Mouse (Mus musculus) lung, embryonic 15.5 days (tissue): ENCODE measurements around the gene Ttf2. TPM values are rescaled to one million over a fixed set of nuclear protein-coding genes. Genes with fewer than 3 reads are reported as not detected.
A peak's percentile ranks its signal among the peaks of the same experiment; 100 is the strongest.

Experiments used
- ATAC-seq: fragments of 200-750 bp; cut with Nextera tagmentation; 2 replicates; pipeline ENCODE4 v1.8.0; 2017; ENCODE audit warnings: moderate number of reproducible peaks, borderline replicate concordance; ENCODE audit not compliant: low FRiP score, low TSS enrichment; ENCODE audit errors: extremely low read depth
- H3K27ac ChIP-seq: fragments of 300-500 bp; sonication (generic); 2 replicates; pipeline ENCODE4 v1.5.1; 2015; ENCODE audit warnings: moderate library complexity, mild to moderate bottlenecking, inconsistent platforms
- H3K27me3 ChIP-seq: fragments of 300-500 bp; sonication (generic); 2 replicates; pipeline ENCODE4 v1.6.1; 2015; ENCODE audit warnings: inconsistent platforms
- H3K36me3 ChIP-seq: fragments of 300-500 bp; sonication (generic); 2 replicates; pipeline ENCODE4 v1.6.1; 2015; ENCODE audit warnings: inconsistent platforms
- H3K4me1 ChIP-seq: fragments of 300-500 bp; sonication (generic); 2 replicates; pipeline ENCODE4 v1.6.1; 2015; ENCODE audit warnings: inconsistent platforms
- H3K4me2 ChIP-seq: fragments of 300-500 bp; sonication (generic); 2 replicates; pipeline ENCODE4 v1.6.1; 2015; ENCODE audit warnings: inconsistent platforms, mild to moderate bottlenecking, moderate library complexity
- H3K4me3 ChIP-seq: fragments of 300-500 bp; sonication (generic); 2 replicates; pipeline ENCODE4 v1.5.1; 2015; ENCODE audit warnings: mild to moderate bottlenecking, inconsistent platforms
- H3K9ac ChIP-seq: fragments of 300-500 bp; sonication (generic); 2 replicates; pipeline ENCODE4 v1.6.1; 2015; ENCODE audit warnings: inconsistent platforms
- H3K9me3 ChIP-seq: fragments of 300-500 bp; sonication (generic); 2 replicates; pipeline ENCODE4 v1.6.1; 2016; ENCODE audit warnings: inconsistent platforms
- WGBS: fragments of 180-500 bp; shearing (Covaris S2); methylation state at CpG from one replicate; pipeline ENCODE4 v1.1.7; 2015; 5-methylcytosine and 5-hydroxymethylcytosine counted together
- polyA plus RNA-seq: library from polyadenylated mRNA; unstranded; fragments of >200 nt; fragmentation: Nextera tagmentation; extraction: Ambion mirVana; gene quantifications from 2 replicates; pipeline ENCODE4 v1.2.1, GENCODE M21; 2015

Ttf2 gene
- polyA plus RNA-seq, 1 experiment from 2014 or later = 20.8 TPM

DNA sequence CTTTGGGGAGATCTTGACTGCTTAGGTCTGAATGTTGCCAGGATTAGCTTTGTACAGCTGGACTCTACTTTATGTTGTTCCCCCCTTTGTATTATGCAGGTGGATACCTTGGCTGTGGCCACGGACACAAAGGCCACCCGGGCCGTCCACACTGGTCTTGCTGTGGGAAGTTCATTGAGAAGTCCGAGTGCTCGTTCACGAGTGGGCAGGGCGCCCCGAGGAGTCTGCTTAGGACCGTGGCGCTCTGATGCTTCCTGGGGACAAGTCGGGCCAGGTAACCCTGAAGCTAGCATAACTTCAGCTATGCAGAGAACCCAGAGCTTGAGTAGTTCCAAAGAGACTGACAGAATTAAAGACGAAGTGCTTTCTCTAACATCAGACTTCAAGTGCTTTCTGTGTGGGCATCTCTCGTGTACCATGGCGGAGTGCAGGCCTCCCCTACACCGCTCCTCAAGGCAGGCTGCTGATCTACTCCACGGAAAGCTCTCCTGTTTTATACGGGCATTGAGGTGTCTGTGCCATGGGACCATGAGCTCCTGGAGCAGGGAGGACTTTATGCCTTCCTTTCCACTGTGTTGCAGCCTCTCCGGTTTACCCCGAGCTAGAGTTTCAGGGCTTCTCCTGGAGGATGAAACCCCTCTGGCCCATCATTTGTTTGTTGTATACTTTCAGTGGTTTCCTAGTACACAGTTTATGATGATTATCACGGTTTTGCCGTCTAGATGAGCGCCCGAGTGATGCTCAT, 38.0 kb downstream of the Ttf2 start:
- ATAC-seq = no peak
- WGBS = 88% methylated on average over 23 of the region's 23 CpGs

DNA sequence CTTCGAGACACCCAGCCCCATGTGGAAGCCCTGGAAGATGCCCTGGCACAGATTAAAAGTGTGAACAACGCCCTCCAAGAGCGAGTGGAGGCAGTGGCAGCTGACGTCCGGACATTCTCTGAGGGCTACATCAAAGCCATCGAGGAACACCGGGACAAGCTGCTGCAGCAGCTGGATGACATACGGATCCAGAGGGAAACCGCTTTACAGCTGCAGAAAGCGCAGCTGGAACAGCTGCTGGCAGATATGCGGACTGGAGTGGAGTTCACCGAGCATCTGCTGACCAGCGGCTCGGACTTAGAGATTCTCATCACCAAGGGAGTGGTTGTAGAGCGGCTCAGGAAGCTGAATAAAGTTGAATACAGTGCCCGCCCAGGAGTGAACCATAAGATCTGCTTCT, 44.3 kb downstream of the Ttf2 start:
- H3K27me3 ChIP-seq = no peaks in the 10 kb centered on the region
- H3K4me1 ChIP-seq = peaks cover 21% of the 10 kb centered on the region
- no peak for ATAC-seq
- H3K4me2 ChIP-seq = peak overlapping the region; percentile 5; the same call in 1 of the 2 replicates
- no peak overlapping the region for H3K27ac ChIP-seq
- H3K9me3 ChIP-seq = no peaks in the 10 kb centered on the region
- H3K9ac ChIP-seq = no peak overlapping the region
- no peak overlapping the region for H3K4me3 ChIP-seq
- peaks cover 10% of the 10 kb centered on the region; the same call in 1 of the 2 replicates for H3K36me3 ChIP-seq
- WGBS = 52% methylated on average over 16 of the region's 16 CpGs

More for the DNA sequence above, 38.0 kb downstream of the Ttf2 start:
- Histone ChIP-seq H3K9me3 (no peaks in the 10 kb centered on the region), H3K4me3 (no peak overlapping the region), H3K27me3 (no peaks in the 10 kb centered on the region), H3K4me1 (no peaks in the 10 kb centered on the region), H3K27ac (no peak overlapping the region), H3K4me2 (no peak overlapping the region), H3K36me3 (peaks cover 14% of the 10 kb centered on the region; the same call in 1 of the 2 replicates), H3K9ac (no peak overlapping the region)

DNA sequence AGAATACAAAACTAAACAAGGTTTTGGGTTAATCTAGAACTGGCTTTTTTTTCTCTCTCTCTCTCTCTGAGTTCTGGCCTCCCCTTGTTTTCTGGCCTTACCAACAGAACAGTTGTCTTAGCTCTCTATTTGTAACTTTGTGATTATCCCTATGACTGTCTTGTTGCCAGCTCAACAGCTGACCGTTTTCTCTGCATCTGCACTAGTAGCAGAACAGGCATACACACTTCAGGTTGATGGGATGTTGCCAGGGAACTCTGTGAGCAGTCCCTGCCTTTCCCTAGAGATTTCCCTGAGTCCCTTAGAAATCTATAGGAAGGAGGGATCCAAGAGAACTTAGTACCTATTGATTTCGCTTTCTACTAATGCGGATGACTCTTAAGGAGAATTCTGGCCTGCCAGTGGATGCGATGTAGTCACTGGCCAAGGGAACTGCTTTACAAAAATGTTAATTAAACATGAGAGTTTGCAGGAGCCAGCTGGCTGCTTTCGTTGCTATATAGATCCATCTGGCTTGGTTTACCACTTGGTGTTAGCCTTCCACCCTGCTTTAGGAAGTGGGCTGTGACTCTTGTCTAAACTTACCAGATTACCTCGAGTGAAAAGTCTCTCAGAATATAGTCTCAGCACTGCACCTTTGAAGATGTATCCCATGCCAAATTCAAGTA, 45.3 kb downstream of the Ttf2 start:
- Histone ChIP-seq H3K27ac (no peak overlapping the region), H3K27me3 (no peaks in the 10 kb centered on the region), H3K9me3 (no peaks in the 10 kb centered on the region), H3K9ac (no peak overlapping the region), H3K4me1 (peaks cover 21% of the 10 kb centered on the region), H3K4me2 (no peak overlapping the region), H3K4me3 (no peak overlapping the region), H3K36me3 (peaks cover 6% of the 10 kb centered on the region; the same call in 1 of the 2 replicates)
- no peak for ATAC-seq
- 64% methylated on average over 6 of the region's 6 CpGs for WGBS

DNA sequence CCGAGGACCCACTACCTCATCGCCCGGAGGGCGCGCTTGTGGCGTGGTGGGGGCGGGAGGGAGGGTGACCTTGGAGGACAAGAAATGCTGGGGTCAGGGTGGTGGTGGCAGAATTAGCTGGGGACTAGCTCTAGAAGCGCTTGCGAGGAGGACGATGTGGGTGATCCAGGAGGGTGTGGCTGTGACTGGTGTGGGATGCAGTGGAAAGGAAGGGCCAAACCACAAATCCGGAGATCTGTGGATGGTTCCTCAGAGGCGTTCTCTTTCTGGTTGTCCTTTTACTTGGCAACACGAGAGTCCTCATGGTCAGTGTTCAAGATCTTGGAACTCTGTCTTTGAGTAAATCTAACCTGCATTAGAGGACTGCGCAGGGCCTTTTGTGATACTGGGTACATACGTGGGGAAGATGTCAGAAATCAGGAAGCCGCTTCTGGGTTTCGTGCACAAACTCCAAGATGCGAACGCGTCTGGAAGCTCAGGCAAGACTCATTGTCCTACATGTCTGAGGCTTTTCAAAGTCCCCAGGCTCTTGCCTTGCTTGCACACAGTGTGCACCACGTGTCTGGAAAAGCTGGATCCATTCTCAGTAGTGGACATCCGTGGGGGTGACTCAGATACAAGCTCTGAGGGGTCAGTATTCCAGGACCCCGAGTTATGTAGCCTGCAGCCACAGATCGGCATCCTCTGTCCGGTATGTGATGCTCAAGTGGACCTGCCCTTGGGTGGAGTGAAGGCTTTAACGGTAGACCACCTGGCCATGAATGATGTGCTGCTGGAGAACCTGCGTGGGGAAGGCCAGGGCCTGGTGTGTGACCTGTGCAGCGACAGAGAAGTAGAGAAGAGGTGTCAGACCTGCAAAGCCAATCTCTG, 46.7 kb downstream of the Ttf2 start:
- H3K27me3 ChIP-seq = no peaks in the 10 kb centered on the region
- H3K36me3 ChIP-seq = no peaks in the 10 kb centered on the region; the same call in 1 of the 2 replicates
- peak overlapping the region; percentile 61 for H3K9ac ChIP-seq
- H3K9me3 ChIP-seq = no peaks in the 10 kb centered on the region
- peak overlapping the region; percentile 60 for H3K4me3 ChIP-seq
- H3K4me2 ChIP-seq = peak overlapping the region; percentile 77
- peak; percentile 47; the same call in 1 of the 2 replicates for ATAC-seq
- 28% methylated on average over 28 of the region's 28 CpGs for WGBS
- peaks cover 21% of the 10 kb centered on the region for H3K4me1 ChIP-seq
- H3K27ac ChIP-seq = peak overlapping the region; percentile 71

DNA sequence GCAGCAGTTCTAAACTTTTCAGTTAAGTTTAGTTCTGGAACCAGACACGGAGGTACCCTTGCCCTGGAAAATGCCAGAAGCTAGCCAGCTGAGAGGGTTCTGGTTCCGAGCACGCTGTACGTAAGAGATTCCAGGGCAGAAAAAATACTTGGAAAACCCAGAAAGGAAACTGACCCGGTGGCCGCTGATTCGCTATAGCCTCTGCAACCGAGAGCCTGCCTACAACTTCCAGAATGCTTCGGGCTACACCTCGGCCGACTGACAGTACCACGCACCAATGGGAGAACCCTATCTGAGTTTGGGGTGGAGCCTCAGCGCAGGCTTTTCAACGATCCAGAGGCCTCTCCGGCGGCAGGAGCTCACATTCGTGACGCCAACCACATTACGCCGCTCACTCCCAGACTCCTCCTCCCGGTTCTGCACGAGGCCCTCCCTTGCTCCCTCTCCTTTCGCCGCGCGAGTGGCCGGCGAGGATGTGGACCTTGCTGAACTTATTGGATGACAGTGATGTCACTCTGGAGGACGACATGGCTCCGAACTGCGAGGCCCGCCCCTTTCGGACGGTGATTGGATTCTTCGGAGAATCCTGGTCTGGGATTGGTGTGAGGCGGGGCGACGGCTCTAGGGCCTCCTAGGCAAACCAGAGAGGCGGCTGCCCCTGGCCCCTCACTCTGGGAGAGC, 47.5 kb downstream of the Ttf2 start, which contains the start of gene Trim45:
Trim45 (plus strand) TSS at position 378 of the 681 bp plus-strand sequence.
- Histone ChIP-seq H3K9me3 (no peaks in the 10 kb centered on the region), H3K4me1 (peaks cover 22% of the 10 kb centered on the region), H3K9ac (peak within 1 kb of the TSS; percentile 64), H3K27ac (peak within 1 kb of the TSS; percentile 71), H3K4me3 (peak within 1 kb of the TSS; percentile 60), H3K27me3 (no peaks in the 10 kb centered on the region), H3K36me3 (no peaks in the 10 kb centered on the region), H3K4me2 (peak within 1 kb of the TSS; percentile 77)
- peak; percentile 98 for ATAC-seq
- under 1% methylated on average over 39 of the region's 39 CpGs for WGBS

DNA sequence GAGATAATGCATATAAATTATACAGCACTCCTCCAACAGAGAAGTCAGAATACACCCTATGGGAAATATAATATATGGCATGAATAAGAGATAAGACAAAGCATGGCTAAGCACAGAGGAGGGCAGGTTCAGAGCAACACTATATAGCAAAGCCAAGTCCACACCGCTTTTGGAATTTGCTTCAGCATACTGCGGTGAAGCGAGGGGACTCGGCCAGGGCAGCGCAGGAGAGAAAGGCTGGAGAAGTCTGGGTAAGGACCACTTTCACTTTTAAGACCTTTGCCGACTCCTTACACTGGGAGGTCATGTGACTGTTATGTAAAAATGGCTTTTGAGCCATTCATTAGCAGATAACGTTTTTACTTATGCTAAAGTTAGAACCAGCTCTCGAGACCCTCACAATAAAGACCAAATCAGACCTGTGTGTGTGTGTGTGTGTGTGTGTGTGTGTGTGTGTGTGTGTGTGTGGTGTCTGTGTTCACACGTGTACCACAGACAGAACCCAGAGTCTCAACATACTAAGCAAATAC, 48.8 kb downstream of the Ttf2 start:
- no peaks in the 10 kb centered on the region for H3K36me3 ChIP-seq
- 78% methylated on average over 9 of the region's 9 CpGs for WGBS
- no peak overlapping the region for H3K9ac ChIP-seq
- H3K4me1 ChIP-seq = peaks cover 24% of the 10 kb centered on the region
- ATAC-seq = no peak
- H3K27me3 ChIP-seq = no peaks in the 10 kb centered on the region
- H3K4me3 ChIP-seq = no peak overlapping the region
- H3K9me3 ChIP-seq = no peaks in the 10 kb centered on the region
- no peak overlapping the region for H3K4me2 ChIP-seq
- H3K27ac ChIP-seq = no peak overlapping the region

DNA sequence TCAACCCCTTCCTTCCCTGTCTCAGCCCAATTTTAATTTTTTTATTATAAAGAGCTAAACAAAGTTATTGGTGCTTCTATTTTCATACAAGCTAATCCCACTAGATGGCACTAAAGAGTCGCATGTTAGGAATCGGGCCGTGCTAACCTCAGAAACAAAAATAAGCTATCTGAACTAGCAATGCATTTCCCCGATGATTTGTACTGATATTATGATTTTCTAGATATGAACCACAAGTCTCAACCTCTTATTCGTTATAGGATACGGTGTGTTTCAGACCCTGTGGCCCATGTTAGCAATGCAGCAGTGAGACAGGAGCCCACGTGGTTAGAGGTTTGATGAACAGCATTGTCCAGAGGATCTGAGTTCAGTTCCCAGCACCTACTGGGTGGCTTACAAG, 52.6 kb downstream of the Ttf2 start:
- ATAC-seq = no peak
- 17% methylated on average over 7 of the region's 7 CpGs for WGBS

DNA sequence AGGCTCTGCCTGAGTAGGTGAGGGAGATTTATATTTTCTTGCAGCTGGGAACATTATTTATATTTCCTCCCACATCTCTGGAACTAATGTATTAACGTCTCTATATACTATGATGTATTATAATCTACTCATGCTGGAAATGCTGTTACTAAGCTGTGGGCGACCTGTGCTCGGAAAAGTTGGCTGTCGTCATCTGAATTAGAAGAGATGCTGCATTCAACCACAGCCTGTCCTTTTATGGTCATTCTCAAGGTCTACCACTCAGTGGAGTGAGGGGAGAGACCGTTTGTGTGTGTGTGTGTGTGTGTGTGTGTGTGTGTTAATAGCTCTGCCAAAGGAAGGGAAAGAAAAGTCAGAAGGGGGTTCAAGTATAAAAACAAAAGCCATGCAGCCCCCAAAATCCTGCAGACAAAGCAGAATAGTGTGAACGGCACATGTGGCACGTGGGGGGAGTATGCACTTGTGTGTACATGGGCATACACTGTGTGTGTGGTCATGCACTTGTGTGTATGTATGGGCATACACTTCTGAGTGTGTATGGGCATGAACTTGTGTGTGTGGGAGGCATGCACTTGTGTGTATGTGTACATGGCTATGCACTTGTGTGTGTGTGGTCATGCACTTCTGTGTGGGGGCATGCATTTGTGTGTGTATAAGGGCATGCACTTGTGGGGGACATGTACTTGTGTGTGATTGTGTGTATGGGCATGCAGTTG, 57.8 kb downstream of the Ttf2 start:
- Histone ChIP-seq H3K9ac (no peak overlapping the region), H3K36me3 (no peaks in the 10 kb centered on the region), H3K4me3 (no peak overlapping the region), H3K9me3 (no peaks in the 10 kb centered on the region), H3K27me3 (no peaks in the 10 kb centered on the region), H3K27ac (no peak overlapping the region), H3K4me2 (no peak overlapping the region), H3K4me1 (no peaks in the 10 kb centered on the region)
- WGBS = 46% methylated on average over 7 of the region's 7 CpGs
- no peak for ATAC-seq

More for the DNA sequence above, 52.6 kb downstream of the Ttf2 start:
- H3K9ac ChIP-seq = no peak overlapping the region
- H3K4me1 ChIP-seq = peaks cover 6% of the 10 kb centered on the region; the same call in 1 of the 2 replicates
- no peak overlapping the region for H3K4me3 ChIP-seq
- H3K27me3 ChIP-seq = no peaks in the 10 kb centered on the region
- no peak overlapping the region for H3K4me2 ChIP-seq
- no peaks in the 10 kb centered on the region for H3K9me3 ChIP-seq
- H3K36me3 ChIP-seq = no peaks in the 10 kb centered on the region
- no peak overlapping the region for H3K27ac ChIP-seq

DNA sequence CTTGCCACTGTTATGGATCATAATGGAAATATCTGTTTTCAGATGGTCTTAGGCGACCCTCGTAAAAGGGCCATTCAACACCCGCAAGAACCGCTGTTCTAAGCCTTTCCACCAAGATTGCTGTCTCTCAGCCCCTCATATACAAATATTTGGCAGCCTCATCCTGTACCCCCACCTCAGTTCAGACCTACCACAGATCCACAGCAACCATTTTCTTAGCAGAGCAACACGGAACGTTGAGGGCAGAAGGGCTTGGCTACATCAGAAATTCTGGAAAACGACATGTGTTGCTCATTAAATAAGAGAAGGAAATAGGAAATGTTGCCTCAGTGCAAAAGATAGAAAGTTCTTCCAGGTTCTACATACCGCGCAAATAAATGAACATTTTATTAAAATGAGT, 58.4 kb downstream of the Ttf2 start:
- H3K4me3 ChIP-seq = no peak overlapping the region
- no peaks in the 10 kb centered on the region for H3K4me1 ChIP-seq
- ATAC-seq = no peak
- no peak overlapping the region for H3K4me2 ChIP-seq
- no peak overlapping the region for H3K9ac ChIP-seq
- no peaks in the 10 kb centered on the region for H3K9me3 ChIP-seq
- no peak overlapping the region for H3K27ac ChIP-seq
- WGBS = 65% methylated on average over 9 of the region's 9 CpGs
- H3K27me3 ChIP-seq = no peaks in the 10 kb centered on the region
- no peaks in the 10 kb centered on the region for H3K36me3 ChIP-seq

DNA sequence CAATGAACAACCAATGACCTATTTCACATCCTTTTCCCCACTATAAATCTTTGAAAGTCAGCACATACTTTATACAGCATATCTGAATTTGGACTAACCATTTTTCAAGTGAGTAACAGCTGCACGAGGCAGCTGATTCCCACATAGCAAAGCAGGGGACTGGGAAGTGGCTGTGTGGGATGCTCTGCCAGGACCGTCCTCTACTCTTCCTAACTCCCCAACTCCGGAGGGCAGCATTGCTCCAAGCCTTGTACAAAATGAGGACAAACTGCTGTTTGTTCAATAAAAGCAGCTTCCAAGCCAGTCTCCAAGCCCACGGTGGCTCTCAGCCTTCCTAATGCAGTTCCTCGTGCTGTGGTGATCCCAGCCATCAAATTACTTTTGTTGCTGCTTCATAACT, 58.8 kb downstream of the Ttf2 start:
- no peak overlapping the region for H3K27ac ChIP-seq
- 43% methylated on average over 5 of the region's 5 CpGs for WGBS
- H3K4me2 ChIP-seq = no peak overlapping the region

More for the DNA sequence above, 58.8 kb downstream of the Ttf2 start:
- no peaks in the 10 kb centered on the region for H3K27me3 ChIP-seq
- no peak for ATAC-seq
- H3K9me3 ChIP-seq = no peaks in the 10 kb centered on the region
- H3K4me1 ChIP-seq = no peaks in the 10 kb centered on the region
- H3K4me3 ChIP-seq = no peak overlapping the region
- H3K36me3 ChIP-seq = no peaks in the 10 kb centered on the region
- no peak overlapping the region for H3K9ac ChIP-seq
